Mouse (Mus musculus): ENCODE measurements around the gene Gadd45b.

Gadd45b gene

DNA sequence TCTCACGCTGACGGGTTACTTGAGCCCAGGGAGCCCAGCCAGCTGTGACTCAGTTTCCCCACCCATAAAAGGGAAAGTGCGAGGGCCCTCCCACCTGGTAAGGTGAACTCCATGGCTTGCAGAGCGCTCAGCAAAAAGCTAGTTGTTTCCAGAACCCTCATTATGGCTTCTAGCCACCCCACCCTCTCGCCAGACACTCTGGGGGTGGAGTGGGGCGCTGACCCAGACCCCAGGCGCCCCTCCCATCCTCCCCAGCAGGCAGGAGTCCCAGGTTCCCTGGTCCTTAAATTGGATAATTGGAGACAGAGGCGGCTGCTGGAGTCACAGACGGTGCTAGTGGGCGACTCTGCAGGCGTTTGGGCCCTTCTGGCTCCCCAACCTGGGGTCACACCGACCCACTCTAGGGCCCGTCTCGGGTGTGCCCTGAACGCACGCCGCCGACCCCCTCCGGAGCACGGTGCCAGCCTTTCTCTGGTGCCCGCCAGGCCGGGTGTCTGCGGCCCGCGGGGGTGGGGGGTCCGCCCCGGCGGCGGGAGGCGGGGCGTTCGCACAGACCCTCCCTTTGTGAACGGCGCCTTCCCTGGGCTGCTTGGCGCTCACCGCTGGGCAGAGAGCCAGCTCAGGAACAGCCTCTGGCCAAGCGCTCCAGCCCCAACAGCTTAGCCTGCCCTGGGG, 6.4 kb downstream of the Gadd45b start:
- peak; percentile 68 for DNase-seq

DNA sequence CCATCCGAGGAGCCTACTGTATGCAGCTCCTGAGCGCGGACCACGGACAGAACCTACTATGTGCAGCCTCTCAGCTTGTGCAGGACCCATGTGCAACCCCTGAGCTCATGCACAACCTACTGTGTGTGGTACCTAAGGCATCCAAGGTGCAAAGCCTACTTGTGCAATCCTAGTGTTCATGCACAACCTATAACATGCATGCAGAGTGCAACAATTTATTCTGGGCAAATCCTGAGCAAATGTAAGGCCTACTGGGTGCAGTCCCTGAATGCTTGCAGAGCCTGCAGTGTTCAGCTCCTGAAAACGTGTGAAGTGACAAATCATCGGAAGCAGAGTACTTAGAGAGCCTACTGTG, 6.9 kb downstream of the Gadd45b start:
- no peak for DNase-seq

DNA sequence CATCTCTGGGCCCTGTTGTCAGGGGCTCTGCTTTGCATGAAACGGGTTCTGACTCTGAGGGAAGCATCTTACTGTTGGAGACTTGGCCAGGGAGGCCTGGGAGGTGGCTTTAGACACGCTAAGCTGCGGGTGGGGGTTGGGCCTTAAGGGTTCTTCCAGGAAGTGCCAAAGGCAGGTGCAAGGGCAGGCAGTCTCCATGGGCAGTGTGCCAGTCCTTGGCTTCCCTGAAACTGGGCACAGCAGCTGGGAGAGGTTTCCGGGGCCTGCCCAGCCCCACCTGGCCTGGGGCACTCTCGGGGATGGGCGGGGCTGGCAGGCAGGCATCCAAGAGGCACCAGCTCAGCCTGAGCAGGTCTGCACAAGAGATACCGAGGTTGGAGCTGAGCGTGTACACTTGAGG, 7.8 kb downstream of the Gadd45b start:
- peak; percentile 82 for DNase-seq

DNA sequence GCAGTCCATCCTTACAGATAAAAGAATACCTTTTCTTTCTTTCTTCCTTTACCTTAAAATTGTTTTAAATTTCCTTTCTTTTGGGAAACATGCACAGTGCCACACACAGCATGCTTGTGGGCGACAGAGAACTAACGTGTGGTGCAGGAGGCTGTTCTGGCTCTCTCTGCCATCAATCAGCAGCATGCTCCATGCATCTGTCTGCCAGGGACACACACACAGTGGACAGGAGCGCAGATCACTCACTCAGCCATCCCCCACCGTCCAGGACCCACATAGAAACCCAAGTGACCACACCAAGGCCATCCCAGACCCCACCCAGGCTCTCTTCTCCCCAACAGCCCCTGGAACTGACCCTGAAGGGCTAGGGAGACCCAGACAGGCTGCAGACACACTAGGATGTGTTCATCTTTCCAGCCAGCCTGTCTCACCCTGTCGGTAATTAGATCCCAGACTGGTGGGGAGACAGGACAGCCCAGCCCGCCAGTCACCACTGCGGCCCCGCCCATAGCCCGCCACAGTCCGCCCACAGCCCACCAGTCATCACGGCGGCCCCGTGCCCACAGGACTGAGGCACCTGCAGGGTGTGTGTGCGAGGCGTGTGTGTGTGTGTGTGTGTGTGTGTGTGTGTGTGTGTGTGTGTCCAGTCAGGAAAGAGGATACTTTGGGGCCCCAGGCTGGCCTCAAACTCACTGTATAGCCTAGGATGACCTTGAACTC, 9.1 kb downstream of the Gadd45b start:
- no peak for DNase-seq

DNA sequence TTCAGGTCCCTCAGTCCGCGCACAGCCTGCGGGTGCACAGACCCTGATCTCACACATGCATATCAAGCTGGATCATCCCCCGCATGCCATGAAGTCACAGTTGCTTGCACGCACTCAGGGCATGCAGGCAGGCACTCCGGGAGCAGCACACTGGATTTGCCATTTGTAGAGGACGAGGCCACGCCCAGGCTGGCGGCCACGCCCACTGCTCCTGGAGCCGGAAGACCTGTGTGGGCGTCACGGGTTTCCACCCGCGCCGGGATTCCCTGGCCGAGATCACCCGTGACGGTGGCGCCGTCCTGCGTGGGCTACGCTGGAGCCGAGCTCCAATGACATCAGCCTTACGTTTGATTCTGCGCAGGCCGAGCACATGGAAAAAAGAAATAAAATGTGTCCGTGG, 9.8 kb downstream of the Gadd45b start:
- DNase-seq: peak; percentile 91

DNA sequence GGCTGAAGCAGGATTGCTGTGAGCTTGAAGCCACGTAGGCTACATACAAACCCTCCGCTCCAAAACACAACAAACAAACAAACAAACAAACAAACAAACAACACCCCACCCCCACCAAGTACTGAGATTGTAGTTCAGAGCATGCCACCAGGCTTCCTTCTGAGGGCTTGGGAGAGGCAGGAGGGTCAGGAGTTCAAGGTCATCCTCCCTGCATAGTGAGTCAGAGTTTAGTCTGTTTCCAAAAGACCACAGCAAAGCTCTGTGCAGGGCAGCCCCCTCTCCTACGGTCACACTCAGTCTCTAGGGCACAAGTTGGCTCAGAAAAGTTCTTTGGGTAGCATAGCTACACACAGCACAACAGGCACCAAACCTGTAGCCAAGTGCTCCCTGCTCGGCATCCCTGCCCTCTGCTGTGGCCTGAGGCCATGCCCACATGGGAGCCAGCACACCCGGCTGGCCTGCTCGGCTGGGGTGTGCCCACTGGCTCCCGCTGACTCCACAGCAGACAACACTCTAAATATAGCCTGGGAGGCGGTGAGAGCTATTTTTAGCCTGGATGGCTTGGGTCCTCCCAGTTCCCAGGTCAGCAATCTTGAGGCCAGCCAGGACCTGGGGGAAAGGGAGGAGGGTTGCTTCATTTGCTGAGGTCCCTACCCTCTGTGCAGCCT, 10.6 kb downstream of the Gadd45b start:
- DNase-seq: peak; percentile 91

DNA sequence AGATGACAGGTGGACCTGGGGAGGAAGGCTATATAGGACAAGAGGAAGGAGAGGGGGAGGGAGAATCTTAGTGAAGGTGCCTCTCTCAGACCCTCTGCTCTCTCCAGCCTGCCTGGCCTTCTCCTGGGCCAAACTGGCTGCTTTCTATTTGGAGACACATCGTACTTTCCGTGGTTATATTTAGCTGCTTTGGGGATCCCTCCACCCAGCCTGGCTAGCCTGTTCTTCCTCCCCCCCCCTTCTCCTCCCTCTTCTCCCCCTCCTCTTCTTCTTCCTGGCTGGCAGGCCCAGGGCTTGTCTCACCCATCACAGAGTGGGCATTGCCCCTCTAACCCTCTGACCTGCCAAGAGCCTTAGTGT, 11.1 kb downstream of the Gadd45b start:
- DNase-seq: no peak

DNA sequence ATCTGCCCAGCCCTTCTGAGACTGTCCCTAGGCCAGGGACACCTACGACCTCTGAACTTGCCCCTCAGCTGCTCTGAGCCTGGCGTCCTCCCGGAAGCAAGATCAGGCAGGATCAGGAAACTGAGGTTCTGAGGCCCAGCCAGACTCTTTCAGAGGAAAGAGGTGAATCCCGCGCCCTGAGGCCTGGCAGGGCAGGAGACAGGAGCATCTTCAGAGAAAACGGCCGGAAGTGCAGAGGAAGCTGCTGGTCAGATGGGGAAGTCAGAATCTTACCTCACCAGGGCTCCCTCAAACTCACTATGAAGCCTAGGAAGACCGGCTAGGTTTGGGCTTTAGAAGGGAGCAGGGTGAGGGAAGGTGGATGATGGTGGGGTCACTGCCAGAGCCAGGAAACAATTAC, 13.0 kb downstream of the Gadd45b start:
- DNase-seq: no peak

DNA sequence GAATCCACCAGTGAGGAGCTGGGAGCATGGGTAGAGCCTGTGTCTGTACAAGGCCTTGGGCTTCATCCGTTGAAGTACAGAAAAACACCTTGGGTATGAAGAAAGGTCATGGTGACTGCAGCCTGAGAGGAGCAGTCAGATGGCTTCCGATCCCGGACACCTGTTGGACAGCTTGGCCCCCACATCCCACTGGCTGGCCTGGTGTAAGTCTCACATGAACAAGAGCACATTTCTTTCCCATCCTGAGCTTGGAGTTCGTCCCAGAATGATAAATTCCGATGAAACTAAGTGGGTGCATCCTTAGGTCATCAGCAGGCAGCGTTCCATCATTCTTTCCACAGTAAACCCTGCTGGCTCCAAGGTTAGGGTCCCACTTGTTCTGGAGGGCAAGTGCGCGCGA, 13.8 kb downstream of the Gadd45b start:
- DNase-seq: no peak

DNA sequence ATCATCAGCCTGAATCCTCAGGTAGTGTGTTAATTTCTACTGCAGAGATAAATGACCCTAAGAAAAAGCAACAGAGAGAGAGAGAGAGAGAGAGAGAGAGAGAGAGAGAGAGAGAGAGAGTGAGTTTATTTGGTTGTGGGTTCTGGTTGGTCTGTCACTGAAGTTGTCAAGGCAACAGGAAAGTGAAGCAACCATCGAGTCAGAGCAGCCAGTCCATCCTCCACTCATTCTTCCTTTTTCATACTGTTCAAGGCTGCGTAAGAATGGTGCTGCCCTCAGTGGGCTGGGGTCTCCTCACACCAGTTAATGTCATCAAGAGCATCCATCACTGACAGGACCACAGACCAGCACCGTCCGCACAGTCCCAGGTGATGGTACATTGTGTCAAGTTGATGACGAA, 14.4 kb downstream of the Gadd45b start:
- DNase-seq: no peak

DNA sequence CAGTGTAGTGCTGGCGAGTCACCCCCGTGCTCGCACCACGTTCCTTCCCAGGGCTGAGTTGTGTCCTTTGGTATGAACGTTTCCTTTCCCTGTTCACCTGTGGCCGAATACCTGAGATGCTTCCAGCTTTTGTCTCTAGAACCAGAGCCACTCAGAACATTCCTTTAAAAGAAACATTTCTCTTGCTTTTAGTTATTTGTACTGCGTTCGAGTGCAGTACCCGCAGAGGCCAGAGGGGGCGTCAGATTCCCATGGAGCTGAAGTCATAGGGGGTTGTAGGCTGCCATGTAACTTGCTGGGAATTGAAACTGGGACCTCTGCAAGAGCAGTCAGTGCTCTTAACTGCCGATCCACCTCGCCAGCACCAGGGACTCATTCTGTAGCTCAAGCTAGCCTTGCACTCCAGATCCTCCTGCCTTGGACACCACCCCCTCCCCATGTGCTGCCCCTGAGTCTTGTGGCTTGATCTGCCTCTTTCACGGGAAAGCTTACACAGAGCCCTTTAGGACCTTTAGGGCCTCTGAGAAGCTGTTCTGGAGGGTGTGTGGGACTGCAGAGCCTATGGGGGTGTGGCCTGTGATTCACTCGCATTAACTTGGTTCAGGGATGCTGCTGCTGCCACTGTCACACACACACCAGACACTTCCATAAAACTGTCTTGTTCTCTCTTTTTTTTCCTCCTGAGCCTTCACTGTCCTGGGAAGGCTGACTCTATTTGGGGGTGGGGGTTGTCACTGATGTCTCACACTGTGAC, 17.0 kb downstream of the Gadd45b start:
- DNase-seq: no peak

DNA sequence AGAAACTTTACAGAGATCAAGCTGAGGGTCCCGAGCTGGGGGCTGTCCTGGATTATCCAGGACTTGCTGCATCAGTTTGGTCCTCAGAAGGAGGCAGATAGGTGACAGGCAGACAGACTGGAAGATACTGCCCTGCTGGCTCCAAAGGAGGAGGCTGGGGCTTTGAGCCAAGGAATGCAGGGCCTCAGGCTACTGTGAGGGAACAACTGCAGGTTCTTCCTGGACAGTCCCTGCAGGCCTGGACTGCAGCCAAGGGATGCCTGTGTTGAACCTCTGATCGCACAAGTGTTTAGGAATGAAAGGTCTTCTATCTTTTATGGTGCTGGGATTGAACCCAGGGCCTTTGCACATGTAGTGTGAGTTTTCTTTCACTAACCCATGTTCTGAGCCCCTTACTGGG, 17.9 kb downstream of the Gadd45b start:
- DNase-seq: peak; percentile 64

DNA sequence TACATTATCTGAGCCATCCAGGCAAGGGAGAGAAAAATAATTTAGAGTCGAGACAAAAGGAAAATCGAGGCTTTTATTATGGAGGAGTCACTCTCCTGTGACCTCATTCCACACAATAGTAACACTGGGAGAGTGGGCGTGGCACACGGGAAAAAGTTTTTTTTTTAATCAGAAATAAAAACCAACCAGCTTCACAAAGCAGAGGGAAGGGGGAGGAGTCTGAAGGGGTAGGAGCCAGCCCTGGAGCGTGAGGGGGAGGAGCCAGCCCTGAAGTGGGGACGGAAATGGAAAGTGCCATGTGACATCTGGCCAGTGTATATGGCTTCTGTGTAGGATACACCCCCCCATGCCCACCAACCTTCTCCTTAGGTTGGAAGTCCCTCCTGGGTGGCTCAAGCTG, 18.7 kb downstream of the Gadd45b start:
- no peak for DNase-seq

DNA sequence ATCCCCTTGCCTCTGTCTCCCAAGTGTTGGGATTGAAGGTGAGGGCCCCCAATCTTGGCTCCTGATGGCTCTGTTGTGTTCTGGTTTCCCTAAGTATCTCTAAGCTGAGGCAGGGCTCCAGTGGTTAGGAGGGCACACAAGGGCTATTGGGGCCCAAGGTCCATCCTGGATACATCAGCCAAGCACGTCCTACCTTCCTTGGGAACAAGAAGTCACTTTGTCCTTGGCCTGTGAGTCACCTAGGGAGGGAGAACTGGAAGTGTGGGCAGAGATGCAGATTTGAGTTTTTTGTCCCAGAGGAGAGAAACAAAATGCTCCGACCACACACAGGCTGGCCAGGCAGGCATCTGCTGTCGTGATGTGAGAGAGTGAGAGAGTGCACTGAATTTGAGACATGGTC, 19.2 kb downstream of the Gadd45b start:
- no peak for DNase-seq

DNA sequence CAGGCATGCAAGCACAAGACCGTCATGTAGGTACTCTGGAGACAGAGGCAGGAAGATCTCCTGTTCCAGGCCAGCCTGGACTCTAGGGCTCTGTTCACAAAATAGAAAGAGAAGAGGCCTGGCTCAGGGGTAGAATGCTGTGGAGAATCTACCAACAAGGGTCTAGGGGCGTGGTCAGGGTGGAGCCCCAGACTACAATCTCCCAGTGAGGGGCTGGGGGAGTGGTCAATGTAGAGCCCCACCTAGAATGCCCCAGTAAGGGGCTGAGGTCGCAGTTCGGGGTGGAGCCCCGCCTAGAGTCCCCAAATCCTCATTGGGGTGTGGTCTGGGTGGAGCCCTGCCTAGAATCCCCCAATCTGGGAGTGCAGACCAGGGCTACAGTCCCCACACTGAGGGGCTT, 20.4 kb downstream of the Gadd45b start:
- no peak for DNase-seq

DNA sequence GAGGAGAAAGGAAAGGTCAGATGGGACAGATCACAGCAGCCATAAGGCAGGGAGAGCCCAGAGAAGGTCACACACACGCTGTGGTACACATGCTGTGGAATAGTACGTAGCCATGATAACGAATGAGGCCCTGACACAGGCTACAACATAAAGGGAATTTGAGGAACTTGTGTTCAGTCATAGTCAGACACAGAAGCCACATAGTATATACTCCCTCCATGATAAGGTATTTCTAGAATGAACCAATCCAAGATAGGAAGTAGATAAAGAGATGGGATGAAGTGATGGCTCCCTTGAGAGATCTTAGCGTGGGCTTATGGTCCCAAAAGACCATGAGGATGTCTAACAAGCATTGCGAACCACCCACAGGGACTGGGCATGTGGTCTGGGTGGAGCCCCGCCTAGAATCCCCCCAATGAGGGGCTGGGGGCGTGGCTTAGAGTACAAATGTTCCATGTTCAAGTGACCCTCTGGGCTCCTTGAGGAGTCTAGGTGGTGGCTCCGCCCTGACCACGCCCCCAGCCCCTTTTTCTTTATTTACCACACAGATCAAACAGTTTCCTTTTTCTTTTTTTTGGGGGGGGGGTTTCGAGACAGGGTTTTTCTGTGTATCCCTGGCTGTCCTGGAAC, 22.0 kb downstream of the Gadd45b start:
- DNase-seq: no peak

DNA sequence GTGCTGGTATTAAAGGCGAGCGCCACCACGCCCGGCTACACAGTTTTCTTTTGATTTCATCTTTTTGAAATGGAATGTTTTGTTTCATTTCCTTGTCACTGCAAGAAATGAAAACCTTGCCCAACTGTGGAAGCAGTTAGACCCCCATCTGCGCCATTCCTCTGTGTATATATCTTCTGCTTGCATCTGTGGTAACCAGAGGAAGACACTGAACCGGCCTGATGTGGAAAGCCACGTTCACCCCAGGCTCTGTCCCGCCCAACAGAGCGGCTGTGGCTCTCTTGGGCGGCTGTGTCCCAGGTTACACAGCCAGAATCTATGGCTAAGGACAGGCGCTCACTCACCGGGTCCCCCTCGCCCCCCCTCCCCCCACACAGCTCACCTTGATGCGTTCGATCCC, 22.6 kb downstream of the Gadd45b start:
- DNase-seq: no peak

DNA sequence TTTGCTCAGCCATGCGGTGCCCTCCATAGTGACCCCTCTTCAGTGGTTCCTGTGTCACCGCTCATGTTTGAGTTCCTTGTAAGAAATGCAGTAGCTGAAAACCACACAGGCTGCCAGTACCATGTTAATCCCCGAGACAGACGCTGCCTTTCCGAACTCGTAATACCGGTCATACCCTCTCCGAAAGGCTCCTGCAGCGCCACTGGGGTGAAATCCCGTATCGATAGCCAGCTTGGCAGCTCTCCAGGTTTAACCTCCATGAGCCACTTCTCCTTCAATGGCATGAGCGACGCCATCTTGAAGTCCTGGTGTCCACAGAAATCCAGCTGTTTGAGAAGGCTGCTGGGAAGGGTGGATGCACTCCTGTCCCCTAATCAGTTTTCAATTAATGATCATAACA, 24.5 kb downstream of the Gadd45b start:
- no peak for DNase-seq

DNA sequence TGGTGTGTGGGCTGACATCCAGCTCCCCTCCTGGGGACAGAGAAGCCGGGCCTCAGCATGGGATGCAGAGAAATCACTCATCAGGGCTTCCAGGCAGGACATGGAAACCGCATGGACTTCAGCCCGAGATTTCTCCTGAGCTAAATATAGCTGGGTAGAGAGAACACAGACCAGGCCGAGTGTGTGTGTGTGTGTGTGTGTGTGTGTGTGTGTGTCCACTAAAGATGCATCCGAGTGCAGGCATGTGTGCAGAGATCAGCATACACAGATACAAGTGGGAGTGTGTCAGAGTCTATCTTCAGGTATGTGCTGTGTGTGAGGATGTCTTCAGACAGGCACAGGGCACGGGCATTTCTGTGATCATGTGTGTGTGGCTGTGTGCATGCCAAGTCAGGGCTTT, 25.0 kb downstream of the Gadd45b start:
- DNase-seq: no peak

DNA sequence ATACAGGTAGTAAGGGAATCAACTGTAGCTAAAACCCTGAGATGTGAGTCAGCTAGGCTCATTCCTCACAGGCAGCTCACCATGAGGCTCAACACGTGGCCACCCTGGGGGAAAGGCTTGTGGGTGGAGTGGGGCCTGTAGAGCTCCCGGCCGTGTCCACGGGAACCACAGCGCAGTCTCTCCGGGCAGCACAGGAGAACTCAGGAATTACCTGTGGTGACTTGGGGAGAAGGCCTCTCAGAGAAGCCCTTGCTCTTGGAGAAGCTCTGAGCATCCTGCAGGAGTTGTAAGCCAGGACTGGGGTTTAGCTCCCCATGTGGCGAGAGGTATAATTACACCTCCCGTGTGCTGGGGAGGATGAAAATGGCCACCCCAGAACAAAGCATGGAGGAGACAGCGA, 25.7 kb downstream of the Gadd45b start:
- peak; percentile 62 for DNase-seq

DNA sequence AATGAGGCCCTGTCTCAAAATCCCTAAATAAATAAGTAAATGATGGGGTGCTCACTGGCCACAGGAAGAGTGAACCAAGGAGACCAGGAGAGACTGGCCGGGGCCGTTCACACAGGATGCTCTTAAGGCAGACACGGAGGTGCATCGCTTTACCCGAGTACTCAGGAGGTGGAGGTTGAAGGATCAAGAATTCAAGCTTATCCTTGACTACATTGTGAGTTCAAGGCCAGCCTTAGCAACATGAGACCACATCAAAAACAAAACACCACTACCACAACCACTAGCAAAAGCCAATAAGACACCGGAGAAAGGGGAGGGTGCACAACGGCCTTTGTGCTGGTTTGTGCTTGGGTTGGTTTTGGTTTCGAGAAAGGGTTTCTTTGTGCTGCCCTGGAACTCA, 26.5 kb downstream of the Gadd45b start:
- no peak for DNase-seq

DNA sequence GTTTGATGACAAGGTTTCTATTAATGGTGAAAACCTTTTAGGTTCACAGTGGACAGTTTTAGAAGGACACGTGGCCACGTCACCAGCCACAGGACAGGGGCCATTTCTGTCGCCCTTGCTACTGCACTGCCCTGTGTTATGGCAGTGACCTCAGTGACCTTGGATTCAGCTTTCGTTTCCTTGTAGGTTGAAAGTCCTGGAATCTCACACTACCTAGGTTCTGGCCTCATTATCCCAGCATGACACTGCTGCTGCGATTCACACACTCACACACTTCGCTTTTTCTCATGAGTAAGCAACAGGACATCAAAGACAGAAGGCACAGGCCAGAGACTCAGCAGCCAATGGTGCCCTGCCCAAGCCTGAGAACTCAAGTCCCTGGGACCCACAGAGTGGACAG, 27.0 kb downstream of the Gadd45b start:
- DNase-seq: no peak

DNA sequence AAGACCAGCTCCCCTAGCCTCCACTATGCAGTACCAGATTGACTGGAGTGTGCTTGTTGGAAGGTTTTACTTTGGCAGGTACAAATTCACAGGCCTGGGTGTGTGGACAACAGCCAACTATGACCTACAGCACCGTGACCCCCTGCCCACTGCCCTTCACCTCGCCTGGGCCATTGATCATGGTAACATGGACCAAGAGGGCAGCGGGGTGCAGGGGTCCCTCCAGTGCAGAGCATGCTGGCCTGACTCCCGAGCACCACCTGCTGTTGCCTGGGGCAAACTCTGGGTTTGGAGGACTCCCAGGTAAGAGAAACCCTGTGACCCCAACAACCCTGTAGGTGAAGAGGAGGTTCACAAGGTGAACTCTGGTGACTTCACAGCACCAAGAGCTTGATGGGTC, 27.9 kb downstream of the Gadd45b start:
- DNase-seq: no peak
